Mouse (Mus musculus) 3T3-L1 (cell line): ENCODE data around the gene Abhd5.
A peak's percentile ranks its signal among the peaks of the same experiment; 100 is the strongest.
"Not testable (repeated sequence)": the region's sequence is repeated elsewhere in the genome, so short reads cannot be mapped to it uniquely, and the experiment has no call there.

Source experiments
- DNase-seq: peaks from one replicate; pipeline ENCODE4 v3.0.0-alpha.2; 2015; ENCODE audit warnings: low read depth, low spot score

The Abhd5 gene

DNA sequence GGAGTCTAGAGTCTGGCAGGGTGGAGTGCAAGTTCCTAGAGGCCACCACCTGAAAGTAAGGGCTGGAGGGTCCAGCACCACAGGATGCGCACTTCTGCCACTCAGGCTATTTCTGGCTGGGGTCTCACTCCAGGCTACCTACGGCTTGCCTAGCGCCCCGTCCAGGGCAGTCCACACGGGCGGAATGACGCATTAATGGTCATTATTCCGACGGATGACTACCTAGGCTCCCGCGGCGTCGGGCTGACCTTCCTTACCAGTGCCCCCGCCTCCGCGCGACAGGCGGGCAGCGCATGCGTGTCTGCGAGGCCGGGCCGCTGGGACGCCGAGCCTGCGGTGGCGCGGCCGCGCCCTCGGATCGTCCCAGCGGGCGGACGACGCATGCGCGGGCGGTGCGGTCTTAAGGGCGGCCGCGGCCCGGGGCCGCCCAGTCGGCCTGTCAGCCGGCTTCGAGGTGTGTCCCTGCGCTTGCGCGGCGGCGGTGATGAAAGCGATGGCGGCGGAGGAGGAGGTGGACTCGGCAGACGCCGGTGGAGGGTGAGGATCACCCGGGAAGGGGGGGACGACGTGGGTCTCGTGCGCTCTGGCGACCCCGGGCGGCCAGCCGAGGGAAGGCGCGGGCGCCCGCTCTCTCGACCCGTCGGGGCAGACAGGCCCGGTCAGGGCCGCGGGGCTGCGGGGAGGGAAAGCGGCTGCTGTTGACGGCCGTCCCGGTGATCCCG lies at the start of gene Abhd5:
Gene Abhd5, plus strand, starts transcription at position 306 of the 722 bp plus-strand sequence.
- DNase-seq = peak; percentile 90

DNA sequence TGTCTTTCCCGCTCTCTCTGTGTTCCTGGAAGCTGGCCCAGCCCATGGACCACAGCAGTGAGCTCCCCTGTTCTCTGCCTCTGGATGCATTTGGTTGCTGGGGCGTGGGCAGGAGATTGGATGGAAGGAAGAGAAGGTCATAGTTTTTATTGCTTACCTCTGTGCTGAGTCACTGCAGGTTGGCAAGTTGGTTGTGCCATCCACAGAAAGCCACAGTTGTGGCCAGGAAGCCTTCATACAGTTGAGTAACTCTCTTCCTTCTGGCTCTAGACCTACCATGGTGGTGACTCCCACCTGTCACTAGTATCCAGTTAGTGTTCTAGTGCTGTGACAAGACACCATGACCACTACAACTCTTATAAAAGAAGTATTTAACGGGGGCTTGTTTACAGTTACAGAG lies 46.1 kb upstream of the Abhd5 start:
- DNase-seq = no peak

DNA sequence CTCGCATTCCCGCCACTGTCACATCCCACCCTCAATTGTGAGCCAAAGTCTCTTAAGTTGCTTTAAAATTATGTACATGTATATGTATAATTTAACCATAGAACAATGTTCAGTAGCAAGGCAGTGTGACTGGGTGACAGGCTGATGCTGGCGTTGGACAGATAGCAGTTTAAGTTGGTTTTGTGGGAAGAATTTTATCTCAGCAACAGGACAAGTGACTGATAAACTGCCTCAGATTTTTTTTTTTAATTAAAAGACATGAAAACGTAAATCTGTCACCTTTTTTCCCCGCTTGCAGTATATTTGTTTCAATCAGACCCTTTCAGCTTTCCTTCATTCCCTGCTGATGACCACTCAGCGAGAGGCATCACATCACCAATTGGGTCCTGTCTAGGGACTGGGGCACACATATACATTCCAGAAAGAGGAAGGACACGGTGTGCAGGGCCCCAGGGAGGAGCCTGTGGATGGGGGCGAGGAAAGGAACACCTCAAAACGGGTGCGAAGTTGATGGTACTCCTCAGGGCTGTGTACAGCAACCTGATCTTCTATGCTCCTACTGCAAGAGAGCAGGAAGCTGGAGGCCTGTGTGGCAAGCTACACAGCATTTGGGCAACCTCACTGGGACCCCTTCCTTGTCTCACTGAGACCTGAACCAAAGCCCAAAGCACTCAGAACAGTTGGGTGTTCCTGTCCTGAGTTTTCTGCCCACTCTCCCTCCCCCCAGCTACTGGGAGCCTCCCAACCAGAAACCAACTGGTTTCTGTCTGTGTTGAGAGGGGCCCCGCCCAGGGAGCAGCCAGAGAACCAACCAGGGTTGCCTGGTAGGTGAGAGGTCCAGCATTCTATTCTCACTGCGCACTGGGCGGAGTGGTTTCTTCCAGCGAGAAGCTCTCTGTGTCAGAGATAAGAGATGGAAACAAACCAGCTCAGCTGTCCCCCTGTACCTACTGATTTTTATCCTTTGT lies 42.1 kb upstream of the Abhd5 start:
- no peak for DNase-seq

DNA sequence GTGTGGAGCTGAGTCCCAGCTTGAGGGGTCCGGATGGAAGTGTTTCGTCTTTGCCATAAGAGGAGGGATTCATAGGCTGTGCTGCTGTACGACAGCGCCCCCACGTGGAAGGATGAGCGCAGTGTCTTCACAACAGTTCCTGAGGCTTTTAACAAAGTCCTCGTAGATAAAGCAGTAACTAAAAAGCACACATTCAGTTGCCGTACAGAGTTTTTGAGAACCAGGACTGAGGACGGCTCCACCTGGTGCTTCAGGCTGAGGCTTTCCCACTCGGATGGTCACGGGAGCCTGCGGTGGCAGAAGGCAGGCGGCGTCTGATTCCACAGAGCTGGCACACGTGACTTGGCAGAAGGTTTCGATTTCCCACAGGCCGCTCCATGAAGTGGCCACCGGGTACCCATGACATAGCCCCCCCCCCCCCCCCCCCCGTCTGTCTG lies 40.8 kb upstream of the Abhd5 start:
- peak; percentile 95 for DNase-seq

DNA sequence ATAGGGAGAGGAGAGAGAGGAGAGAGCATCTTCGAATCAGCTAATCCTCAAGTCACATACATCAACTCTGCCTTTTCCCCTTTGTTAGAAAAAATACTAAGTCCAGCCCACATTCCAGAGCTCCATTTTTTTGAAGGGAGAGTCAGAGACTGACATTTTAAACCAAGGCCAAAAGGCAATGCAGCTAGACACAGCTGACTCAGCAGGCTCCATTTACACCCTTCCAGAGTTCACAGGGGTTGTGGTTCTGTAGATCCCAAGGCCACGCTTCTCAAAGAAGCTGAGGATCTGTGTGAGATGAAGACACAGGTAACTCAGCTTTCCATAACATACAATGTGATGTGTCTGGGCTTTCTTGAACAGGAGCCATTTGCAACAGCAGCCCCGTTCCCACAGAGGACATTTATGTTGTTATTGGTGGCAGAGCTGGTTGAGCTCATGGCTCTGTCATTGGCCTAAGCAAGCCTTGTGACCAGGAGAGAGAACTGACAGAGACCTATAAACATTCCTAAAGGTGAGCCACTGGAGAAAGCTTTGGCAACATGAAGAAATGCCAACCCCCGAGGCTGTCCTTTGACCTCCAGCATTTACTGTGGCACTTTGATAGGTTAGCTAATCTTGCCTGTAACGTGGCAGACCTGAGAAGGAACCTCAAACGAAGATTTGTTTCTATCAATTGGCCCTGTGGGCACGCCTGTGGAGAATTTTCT lies 40.2 kb upstream of the Abhd5 start:
- DNase-seq = no peak

DNA sequence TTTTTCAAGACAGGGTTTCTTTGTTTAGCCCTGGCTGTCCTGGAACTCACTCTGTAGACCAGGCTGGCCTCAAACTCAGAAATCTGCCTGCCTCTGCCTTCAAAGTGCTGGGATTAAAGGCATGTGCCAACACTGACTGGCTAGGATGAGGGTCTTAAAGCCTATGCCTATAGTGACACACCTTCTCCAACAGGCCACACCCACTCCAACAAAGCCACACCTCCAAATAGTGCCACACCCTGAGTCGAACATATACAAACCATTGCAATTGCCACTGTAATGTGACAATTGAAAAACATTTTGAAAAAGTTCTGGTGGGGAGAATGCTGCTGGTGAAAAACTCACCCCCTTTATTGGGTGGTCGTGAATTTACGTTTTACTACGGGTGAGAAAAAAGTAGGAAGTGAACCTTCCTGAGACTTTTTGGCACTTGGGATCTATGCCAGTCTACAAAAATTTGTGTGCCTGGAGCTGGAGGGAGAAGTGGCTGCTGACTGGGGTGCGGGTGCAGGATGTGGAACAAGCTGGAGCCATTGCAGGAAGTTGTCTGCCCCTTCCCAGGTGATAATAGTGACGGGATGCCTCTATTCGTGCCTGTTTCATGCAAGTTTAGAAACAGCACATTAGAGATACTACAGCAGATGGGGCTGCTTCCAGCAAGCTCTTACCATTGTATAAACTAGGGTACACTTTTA lies 39.0 kb upstream of the Abhd5 start:
- DNase-seq = no peak

DNA sequence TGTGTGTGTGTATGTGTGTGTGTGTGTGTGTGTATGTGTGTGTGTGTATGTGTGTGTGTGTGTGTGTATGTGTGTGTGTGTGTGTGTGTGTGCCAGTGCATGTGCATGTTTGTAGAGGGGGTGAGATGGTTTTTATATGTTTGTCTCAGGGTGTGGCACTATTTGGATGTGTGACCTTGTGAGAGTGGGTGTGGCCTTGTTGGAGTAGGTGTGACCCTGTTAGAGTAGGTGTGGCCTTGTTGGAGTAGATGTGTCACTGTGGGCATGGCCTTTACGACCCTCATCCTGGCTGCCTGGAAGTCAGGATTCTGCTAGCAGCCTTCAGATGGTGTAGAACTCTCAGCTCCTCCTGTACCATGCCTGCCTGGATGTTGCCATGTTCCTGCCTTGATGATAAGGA lies 38.3 kb upstream of the Abhd5 start:
- not testable (repeated sequence) for DNase-seq

DNA sequence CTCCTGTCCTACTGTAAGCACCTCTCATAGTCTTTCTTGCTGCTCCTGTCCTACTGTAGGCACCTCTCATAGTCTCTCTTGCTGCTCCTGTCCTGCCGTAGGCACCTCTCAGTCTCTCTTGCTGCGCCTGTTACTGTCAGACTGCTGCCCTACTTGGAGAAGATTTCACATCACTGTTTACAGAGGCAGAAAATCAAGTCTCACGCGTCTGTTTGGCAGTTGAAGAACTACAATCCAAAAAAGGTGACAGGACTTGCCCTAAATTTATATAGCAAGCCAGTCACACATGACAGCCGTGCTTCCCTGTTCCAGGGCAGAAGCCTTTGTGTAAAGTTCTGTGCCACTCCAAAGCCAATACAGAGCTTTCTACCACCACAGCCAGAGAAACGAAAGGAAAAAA lies 37.0 kb upstream of the Abhd5 start:
- DNase-seq = no peak

DNA sequence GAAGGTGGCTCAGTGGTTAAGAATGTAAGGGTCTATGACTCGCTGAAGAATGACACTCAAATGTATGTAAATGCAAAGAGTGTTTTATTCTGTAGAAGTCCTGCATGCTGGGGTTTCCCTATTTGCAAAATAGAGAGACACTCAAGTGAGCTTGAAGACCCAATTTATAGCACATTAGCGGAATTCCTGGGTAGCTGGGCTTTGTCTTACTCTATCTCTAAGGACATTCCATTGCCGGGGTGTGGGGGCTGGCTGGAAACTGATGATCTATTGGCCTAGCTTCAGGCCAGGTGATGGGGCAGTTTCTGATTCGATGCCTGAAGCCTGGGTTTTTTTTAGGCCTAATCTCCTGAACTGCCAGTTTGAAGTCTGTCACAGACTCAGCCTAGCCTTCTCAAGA lies 36.5 kb upstream of the Abhd5 start:
- DNase-seq = no peak

DNA sequence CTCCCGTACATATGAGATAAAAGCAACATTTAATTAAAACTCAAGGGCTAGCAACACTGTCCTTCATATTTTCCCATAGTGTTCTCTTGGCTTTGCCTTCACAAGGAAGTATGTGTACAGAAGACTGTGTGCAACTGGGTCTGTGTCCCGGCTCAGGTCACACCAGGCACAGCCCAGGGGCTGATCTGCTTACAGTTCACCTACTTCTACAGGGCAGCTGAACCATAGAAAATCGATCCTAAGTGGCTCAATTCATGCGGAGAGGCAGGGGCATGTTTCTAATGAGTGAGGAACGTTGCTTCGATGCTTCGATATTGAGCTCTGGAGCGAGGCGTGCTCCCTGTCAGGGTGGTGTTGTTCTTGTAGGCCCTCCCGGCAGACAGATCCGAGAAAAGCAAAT lies 35.9 kb upstream of the Abhd5 start:
- DNase-seq = no peak

DNA sequence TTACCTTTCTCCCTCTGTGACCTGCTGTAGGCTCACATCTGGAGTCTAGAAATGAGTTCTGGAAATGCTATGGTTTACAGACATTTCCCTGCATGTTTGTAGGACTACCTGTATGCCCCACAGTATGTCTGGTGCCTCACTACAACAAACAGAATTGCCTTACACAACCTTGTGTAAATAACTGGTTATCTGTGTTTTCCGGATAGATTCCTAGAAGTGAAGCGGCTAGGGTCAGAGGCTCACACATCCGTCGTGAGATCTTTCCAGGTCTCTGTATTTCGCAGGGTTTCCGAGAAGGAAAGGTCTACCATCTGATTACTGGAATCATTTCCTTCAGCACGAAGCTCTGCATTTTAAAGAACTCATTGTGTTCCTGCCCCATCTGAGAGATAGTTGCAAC lies 34.8 kb upstream of the Abhd5 start:
- no peak for DNase-seq

DNA sequence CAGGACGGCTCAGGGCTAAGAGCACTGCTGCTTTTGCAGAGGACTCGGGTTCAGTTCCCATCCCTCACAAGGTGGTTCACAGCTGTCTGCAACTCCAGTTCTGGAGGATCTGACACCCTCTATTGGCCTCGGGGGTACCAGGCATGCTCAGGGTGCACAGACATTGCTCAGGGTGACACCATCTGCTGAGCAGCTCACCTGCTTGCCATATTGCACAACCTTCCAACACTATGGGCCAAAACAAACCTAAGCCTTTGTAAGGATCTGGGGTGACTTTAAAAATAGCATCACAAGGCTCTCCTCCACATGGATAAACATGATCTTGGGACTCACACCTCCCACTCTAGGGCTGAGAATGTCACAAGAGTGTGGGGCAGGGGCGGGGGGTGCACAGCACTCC lies 30.8 kb upstream of the Abhd5 start:
- DNase-seq = no peak

DNA sequence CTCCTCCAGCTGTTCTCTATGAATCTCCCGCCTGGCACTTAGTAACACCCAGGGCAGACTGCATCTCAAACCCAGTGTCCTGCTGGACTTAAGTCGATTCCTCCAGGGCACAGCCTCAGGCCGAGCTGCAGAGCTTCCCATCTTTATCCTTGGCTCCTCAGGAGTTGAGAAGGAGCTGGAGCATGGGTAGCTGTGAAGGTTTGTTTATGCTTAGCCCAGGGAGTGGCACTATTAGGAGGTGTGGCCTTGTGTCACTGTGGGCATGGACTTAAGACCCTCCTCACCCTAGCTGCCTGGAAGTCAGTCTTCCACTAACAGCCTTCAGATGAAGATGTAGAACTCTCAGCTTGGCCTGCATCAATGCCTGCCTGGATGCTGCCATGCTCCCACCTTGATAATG lies 29.1 kb upstream of the Abhd5 start:
- no peak for DNase-seq

DNA sequence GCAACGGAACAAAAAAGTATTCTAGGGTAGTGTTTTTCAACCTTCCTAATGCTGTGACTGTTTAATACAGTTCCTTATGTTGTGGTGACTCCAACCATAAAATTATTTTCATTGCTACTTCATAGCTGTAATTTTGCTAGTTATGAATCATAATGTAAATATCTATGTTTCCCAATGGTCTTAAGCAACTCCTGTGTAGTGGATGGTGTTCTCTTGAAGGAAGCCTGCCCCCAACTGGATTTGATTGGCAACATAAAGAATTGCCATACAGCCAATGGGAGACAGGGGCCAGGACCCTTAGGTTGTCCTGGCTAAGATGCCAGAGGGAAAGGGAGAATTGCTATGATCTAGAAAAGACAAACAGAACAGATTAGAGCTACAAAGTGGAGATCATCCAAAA lies 25.4 kb upstream of the Abhd5 start:
- DNase-seq = no peak

DNA sequence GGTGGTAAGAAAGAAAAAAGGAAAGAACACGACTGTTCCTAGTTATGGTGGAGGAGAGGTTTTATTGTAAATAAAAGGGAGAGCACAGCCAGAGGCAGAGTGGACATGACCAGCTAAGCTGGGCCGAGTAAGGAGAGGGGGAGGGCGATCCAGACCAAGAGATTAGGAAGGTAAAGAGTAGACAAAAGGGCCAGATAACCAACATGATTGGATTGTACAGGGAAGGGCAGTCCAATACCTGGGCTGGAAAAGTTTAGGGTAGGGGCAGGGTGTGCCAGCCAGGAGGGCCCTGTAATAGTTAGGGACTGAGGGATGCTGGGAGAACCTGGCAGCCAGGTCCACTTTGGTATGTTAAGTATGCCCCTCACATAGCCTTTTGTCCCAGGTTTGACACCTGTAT lies 23.2 kb upstream of the Abhd5 start:
- no peak for DNase-seq

DNA sequence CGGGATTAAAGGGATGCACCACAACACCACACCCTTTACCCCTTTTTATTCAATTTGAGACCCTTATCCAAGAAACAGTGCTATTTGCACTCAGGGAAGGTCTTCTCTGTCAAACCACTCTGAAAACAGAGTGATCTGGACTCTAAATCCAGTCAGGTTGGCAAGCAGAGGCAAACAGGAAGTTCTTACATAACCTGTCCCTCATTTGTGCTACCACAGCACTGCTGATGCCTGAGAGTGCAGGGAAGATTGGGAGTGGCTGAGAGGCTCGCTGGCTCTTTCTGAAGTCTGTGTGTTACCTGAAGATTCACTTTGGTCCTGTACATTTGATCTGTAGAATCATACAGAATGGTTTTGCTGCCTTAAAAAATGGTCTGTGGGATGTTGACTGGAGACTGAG lies 14.7 kb upstream of the Abhd5 start:
- peak; percentile 53 for DNase-seq

DNA sequence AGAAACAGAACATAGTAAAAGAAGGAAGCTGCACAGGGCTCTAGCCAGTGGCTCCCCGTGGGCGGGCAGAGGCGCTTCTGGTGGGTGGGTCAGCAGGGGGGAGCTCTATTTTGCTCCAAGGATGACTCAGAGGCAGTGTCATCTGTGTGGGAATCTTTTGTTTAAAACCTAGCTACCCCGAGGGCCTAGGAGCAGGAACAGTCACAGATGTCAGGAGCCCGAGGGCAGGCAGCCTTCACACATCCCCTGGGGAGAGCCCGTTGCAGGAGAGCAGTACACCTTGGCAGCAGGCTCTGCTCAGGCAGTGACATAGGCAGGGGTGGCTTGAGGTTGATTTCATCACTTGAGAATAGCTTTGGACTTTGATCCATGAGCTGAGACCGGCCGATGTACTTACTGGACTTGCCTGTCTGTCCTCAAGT lies 13.9 kb upstream of the Abhd5 start:
- DNase-seq = peak; percentile 81

DNA sequence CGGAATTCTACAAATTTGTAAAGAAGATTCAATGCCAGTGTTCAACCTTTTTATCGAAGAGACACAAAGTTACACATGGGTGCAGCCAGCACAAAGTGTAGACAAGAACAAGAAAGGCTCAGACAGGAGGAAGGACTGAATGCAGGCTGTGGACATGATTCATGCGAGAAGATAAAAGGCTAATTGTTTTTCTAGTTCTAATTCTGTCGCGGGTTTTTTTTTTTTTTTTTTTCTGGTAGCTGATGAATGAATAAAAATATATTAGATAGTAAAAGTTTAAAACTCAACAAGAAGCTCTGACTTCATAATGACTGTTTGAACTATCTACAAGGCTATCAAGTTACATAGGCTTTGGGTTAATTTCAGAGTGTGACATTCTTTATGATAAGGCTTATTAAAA lies 11.4 kb upstream of the Abhd5 start:
- DNase-seq = no peak

DNA sequence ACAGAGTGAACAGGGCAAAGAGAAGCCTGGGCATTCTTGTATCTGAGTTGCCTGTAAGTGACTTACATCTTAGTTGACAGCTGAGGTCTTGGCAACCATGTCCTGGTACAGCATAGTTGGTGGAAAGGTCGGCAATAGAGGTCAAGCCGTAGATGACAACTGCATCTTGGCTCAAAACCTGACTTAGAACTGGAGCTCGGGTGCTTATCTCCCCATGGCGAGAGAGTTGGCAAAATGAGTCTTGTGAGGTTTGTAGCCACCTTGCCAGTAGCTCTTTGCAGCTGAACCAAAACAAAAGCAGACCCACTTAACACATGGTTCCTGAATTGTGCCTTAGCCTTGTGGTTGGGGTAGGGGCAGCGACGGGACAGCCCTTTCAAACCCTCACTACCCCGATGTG lies 8.0 kb upstream of the Abhd5 start:
- DNase-seq = no peak

DNA sequence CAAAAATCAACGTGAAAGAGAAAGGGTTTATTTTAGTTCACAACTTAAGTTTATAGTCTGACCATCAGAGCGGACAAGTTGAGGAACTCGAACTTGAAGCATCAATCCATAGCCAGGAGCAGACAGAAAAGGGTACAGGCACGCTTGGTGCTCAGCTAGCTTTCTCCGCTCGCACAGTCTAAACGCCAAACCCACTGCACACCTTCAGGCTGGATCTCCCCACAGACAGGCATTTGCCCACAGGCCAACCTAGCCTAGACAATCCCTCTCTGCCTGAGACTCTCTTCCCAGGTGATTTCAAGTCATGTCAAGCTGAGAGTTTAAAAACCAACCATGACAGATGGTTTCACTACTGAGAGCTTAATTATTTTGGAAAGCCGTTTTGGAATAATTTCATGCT lies 6.8 kb upstream of the Abhd5 start:
- no peak for DNase-seq

DNA sequence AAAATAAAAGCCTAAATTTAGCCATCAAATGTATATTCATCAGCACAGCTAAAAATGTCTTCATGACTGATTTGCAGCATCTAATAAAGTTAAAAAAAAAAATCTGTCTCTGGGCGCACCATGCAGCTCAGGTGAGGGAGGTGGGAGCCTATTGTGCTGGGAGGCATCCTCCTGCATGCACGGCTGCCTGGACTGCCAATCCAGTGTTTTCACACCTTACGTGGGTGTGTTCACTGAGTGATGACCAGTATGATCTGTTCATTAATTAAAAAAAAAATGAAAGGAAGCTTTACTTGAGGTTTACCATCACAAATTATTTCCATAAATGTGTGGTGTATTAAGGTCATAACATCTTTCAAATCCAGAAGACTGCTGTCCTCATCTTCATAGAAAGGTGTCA lies 6.1 kb upstream of the Abhd5 start:
- DNase-seq = no peak

DNA sequence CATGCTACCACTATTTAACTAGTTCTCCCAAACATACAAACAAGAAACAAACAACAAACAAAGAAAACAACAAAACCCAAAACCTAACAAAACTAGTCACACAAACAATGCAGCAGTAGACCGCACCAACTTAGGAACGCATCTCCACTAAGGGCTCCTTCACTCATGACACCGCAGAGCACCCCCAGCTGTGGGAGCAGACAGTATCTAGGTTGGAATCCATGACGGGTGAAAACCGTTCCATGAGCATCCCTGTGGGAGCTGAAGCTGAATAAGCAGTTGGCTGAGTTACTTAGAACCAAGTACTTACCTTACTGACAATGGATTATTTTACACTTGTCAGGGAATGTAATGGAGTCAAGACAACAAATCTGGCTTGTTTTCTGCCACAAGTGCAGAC lies 5.3 kb upstream of the Abhd5 start:
- DNase-seq = no peak
